In the genomic region with DNA sequence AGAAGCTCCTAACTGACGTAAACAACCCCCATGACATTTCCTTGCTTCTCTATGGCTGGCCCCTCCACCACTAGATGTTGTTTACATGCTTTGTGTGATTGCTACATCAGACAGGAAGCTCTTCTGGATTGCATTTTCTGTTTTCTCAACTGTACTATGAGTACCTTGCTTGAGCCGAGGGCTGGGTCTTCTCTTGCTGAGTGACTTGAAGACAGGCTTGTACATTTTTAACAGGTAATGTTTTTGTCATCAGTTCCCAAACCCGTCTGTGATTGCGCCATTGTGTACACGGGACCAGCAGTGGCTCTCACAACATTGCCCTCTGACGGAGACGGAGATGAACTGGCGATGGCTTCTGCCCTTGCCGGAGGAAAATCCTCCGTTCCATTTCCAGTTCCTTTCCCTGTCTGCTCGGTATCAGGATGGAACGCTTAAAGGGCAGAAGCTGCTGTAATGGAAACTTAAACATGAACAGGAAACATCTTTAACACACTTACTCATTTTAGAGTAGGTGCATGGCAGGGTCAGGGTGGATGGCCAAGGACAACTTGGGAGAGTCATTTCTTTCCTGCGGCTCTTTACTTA, we compare ENCODE assay signal across 9 mouse cellular contexts.
DNase-seq lines count a peak whose midpoint lies in the region; ATAC-seq and TF ChIP-seq lines count a peak whose summit lies in the region.
"Had no signal": no experiment of that assay in that cellular context is flagged by ENCODE, and none has a peak within 500 bp of the region (broad histone marks: within the 10 kb centered on the region; RNA-seq: fewer than 3 reads in every experiment).

No protein-coding gene starts in this region.

- peak; percentile 2; the same call in 1 of the 2 replicates for TF ChIP-seq CTCF in spleen, adult 2 months (IDR thresholded peaks at IDR 0.05; ENCODE audit: extremely low read depth, insufficient read depth, insufficient read length, insufficient replicate concordance)
- peak; percentile 82 for TF ChIP-seq CTCF in liver, adult 2 months (IDR thresholded peaks at IDR 0.05; ENCODE audit: low read depth, low read length)

- no peaks in the 10 kb centered on the region for H3K9me3 ChIP-seq in heart, embryonic 13.5 days
- H3K9me3 ChIP-seq: limb, embryonic 15.5 days had no signal

- 80% methylated on average over 13 of the region's 13 CpGs for WGBS in spleen, adult 2 months
- WGBS in heart, embryonic 13.5 days: 72% methylated on average over 13 of the region's 13 CpGs
- WGBS in liver, adult 2 months: 6% methylated on average over 13 of the region's 13 CpGs

- no peak for TF ChIP-seq POLR2A in spleen, adult 2 months (IDR thresholded peaks at IDR 0.05; ENCODE audit: low read depth, low read length)
- TF ChIP-seq POLR2A in liver, adult 2 months (IDR thresholded peaks at IDR 0.05; ENCODE audit: extremely low read depth, insufficient read depth, low read length): no peak

- H3K4me2 ChIP-seq in heart, embryonic 13.5 days: 0 out of 2 replicates have a peak overlapping the region, but pooled peaks have one; percentile 8
- H3K4me2 ChIP-seq: limb, embryonic 15.5 days had no signal

- no peak overlapping the region for H3K27ac ChIP-seq in spleen, adult 2 months (ENCODE audit: insufficient read depth, low read length)
- peak overlapping the region; percentile 22; the same call in 1 of the 2 replicates for H3K27ac ChIP-seq in heart, embryonic 13.5 days (replicated peaks)
- peak overlapping the region; percentile 95 for H3K27ac ChIP-seq in liver, adult 2 months (replicated peaks; ENCODE audit: insufficient read depth, low read depth, low read length)

- no peak overlapping the region for H3K4me3 ChIP-seq in spleen, adult 2 months (ENCODE audit: extremely low read depth, insufficient read depth, insufficient read length)
- H3K4me3 ChIP-seq in heart, embryonic 13.5 days: no peak overlapping the region
- peak overlapping the region; percentile 66 for H3K4me3 ChIP-seq in liver, adult 2 months (ENCODE audit: insufficient read depth, low read depth, low read length)
- H3K4me3 ChIP-seq: limb, embryonic 15.5 days had no signal

- H3K79me2 ChIP-seq in liver, adult 2 months (ENCODE audit: control insufficient read depth, insufficient read depth, low read length): peaks cover 3% of the 10 kb centered on the region; the same call in 1 of the 2 replicates

- H3K36me3 ChIP-seq in spleen, adult 2 months (ENCODE audit: control insufficient read depth, insufficient read depth, low read length): no peaks in the 10 kb centered on the region
- no peaks in the 10 kb centered on the region for H3K36me3 ChIP-seq in heart, embryonic 13.5 days
- H3K36me3 ChIP-seq in liver, adult 2 months (ENCODE audit: control insufficient read depth, insufficient read depth, low read length): peaks cover 25% of the 10 kb centered on the region
- H3K36me3 ChIP-seq: limb, embryonic 15.5 days had no signal

- DNase-seq in spleen, adult 2 months (ENCODE audit: low read depth in 1 of 2, low spot score in 2 of 2): no peak
- DNase-seq in spleen, adult 18-20 months: no peak
- peak; percentile 93 for DNase-seq in liver, adult 2 months (ENCODE audit: extremely low read depth, low read depth, low spot score)
- no peak for DNase-seq in frontal cortex, postnatal 25 days (ENCODE audit: low spot score in 2 of 2)
- DNase-seq in frontal cortex, postnatal 36 days (ENCODE audit: low spot score in 2 of 2): no peak
- DNase-seq in urinary bladder, postnatal 4 days (ENCODE audit: low spot score in 2 of 2): no peak

- no peaks in the 10 kb centered on the region for H3K27me3 ChIP-seq in spleen, adult 2 months (ENCODE audit: control insufficient read depth, insufficient read depth, low read length)
- H3K27me3 ChIP-seq in heart, embryonic 13.5 days (replicated peaks): no peaks in the 10 kb centered on the region
- H3K27me3 ChIP-seq in liver, adult 2 months (ENCODE audit: control insufficient read depth, insufficient read depth, low read length): no peaks in the 10 kb centered on the region
- H3K27me3 ChIP-seq: limb, embryonic 15.5 days had no signal

- peaks cover 3% of the 10 kb centered on the region; the same call in 1 of the 2 replicates for H3K4me1 ChIP-seq in spleen, adult 2 months (ENCODE audit: control insufficient read depth, insufficient read depth, insufficient read length)
- peaks cover 22% of the 10 kb centered on the region for H3K4me1 ChIP-seq in heart, embryonic 13.5 days
- peaks cover 29% of the 10 kb centered on the region for H3K4me1 ChIP-seq in liver, adult 2 months (ENCODE audit: control insufficient read depth, insufficient read depth, low read length)

- no peak overlapping the region for H3K9ac ChIP-seq in heart, embryonic 13.5 days
- H3K9ac ChIP-seq in liver, adult 2 months (ENCODE audit: low read depth, low read length): peak overlapping the region; percentile 76
- H3K9ac ChIP-seq: limb, embryonic 15.5 days had no signal

- ATAC-seq in heart, embryonic 13.5 days (ENCODE audit: extremely low read depth, insufficient number of reproducible peaks, low FRiP score, low TSS enrichment): no peak; the same call in 1 of the 2 replicates
- peak; percentile 90 for ATAC-seq in neutrophil, adult 5-6 weeks (ENCODE audit: extremely low read depth, insufficient number of reproducible peaks, low FRiP score, poor library complexity, severe bottlenecking)
